Mouse (Mus musculus): Measurements from ENCODE around the gene Zfp128. TPM values are rescaled to one million over a fixed set of nuclear protein-coding genes. Genes with fewer than 3 reads are reported as not detected.

Zfp128 gene
- polyA plus RNA-seq (2012; rRNA removed; ENCODE audit: low replicate concordance), result 1.4 and 2.6 TPM in 2 replicates

GRCm38 (mm10) chr7:12880911-12881660 is at the start of gene Zfp128:
Gene Zfp128 (plus strand): TSS chr7:12881177.

GRCm38 (mm10) chr7:12834162-12835120 is 46.5 kb upstream of the Zfp128 start, which contains the start of gene Zfp110:
Gene Zfp110 (plus strand): TSS chr7:12834761.

GRCm38 (mm10) chr7:12897655-12898410 is 16.9 kb downstream of the Zfp128 start, which contains the start of gene Zscan22:
Gene Zscan22 (plus strand): TSS chr7:12897815.

DNA sequence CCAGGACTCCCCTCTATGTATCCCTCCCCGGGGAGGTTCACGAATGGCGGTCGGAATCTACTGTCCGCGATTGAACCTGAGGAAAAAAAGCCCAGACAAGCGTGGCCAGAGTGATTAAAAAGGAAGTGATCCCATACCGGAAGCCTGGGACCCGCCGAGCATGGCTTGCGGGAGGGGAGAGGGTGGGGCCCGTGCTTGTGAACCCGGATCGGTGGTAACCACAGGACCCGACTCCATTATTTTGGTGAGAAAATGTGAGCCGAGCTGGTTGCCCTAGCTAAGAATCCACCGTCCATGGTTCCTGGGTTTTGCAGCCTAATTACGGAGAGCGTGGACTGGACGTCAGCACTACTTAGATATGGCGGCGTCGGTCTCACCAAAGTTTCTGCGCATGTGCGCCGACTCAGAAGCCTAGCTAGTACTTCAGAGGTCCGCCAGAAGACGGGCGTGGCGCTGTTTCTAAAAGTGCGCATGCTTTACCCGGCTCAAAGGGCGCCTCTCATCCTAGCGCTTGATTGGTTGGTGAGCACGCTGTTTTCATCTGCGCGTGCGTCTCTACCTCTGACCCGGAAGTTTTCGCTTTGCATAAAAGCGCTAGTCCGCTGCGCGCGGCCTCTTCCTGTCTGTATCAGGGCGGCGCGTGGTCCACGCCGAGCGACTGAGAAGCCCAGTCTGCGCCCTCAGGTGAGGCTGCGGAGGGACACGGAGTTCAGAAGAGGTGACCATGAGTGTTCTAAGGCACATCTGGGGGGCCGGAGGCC is 40.9 kb downstream of the Zfp128 start, which contains the start of gene Rps5:
Gene Rps5 (plus strand): TSS at position 586 of the 761 bp plus-strand sequence.

GRCm38 (mm10) chr7:12927191-12927680 is 46.3 kb downstream of the Zfp128 start, which contains the start of gene Rnf225:
Gene Rnf225 (plus strand): TSS chr7:12927416.

Other genes starting within 250 kb of the Zfp128 start
- not detected in 2 replicates for gene Vmn2r54, start 240.9 kb upstream of the Zfp128 start, polyA plus RNA-seq (2012; rRNA removed; ENCODE audit: low replicate concordance)
- gene Vmn2r55, start 196.2 kb upstream of the Zfp128 start, polyA plus RNA-seq (2012; rRNA removed; ENCODE audit: low replicate concordance), result not detected in 2 replicates
- gene Vmn2r56, start 146.2 kb upstream of the Zfp128 start, polyA plus RNA-seq (2012; rRNA removed; ENCODE audit: low replicate concordance), result not detected in 2 replicates
- 1.1 and 5.5 TPM in 2 replicates for gene Zscan18, start 77.5 kb upstream of the Zfp128 start, polyA plus RNA-seq (2012; rRNA removed; ENCODE audit: low replicate concordance)
- gene Zfp329, start 62.3 kb upstream of the Zfp128 start, polyA plus RNA-seq (2012; rRNA removed; ENCODE audit: low replicate concordance), result 2.1 and 3.4 TPM in 2 replicates
- gene Zfp110, start 46.4 kb upstream of the Zfp128 start, polyA plus RNA-seq (2012; rRNA removed; ENCODE audit: low replicate concordance), result 12.8 and 17.1 TPM in 2 replicates
- 6.9 and 16.2 TPM in 2 replicates for gene Zscan22, start 16.6 kb downstream of the Zfp128 start, polyA plus RNA-seq (2012; rRNA removed; ENCODE audit: low replicate concordance)
- 1,231 and 3,702 TPM in 2 replicates for gene Rps5, start 41.1 kb downstream of the Zfp128 start, polyA plus RNA-seq (2012; rRNA removed; ENCODE audit: low replicate concordance)
- 0.26 and 0.54 TPM in 2 replicates for gene Rnf225, start 46.2 kb downstream of the Zfp128 start, polyA plus RNA-seq (2012; rRNA removed; ENCODE audit: low replicate concordance)
- 5.6 and 11.9 TPM in 2 replicates for gene Zfp324, start 84.7 kb downstream of the Zfp128 start, polyA plus RNA-seq (2012; rRNA removed; ENCODE audit: low replicate concordance)
- 5.9 and 11.7 TPM in 2 replicates for gene Zfp446, start 96.7 kb downstream of the Zfp128 start, polyA plus RNA-seq (2012; rRNA removed; ENCODE audit: low replicate concordance)
- gene Slc27a5, start 117.0 kb downstream of the Zfp128 start, polyA plus RNA-seq (2012; rRNA removed; ENCODE audit: low replicate concordance), result 0.32 and 0.63 TPM in 2 replicates
- gene Trim28, start 117.9 kb downstream of the Zfp128 start, polyA plus RNA-seq (2012; rRNA removed; ENCODE audit: low replicate concordance), result 168 and 437 TPM in 2 replicates
- 12.3 and 22.9 TPM in 2 replicates for gene Zbtb45, start 128.9 kb downstream of the Zfp128 start, polyA plus RNA-seq (2012; rRNA removed; ENCODE audit: low replicate concordance)
- gene Chmp2a, start 153.6 kb downstream of the Zfp128 start, polyA plus RNA-seq (2012; rRNA removed; ENCODE audit: low replicate concordance), result 100 and 104 TPM in 2 replicates
- gene Ube2m, start 157.1 kb downstream of the Zfp128 start, polyA plus RNA-seq (2012; rRNA removed; ENCODE audit: low replicate concordance), result 232 and 241 TPM in 2 replicates
- 0.92 and 2.7 TPM in 2 replicates for gene Mzf1, start 173.6 kb downstream of the Zfp128 start, polyA plus RNA-seq (2012; rRNA removed; ENCODE audit: low replicate concordance)
- not detected in 2 replicates for gene Vmn1r85, start 214.0 kb downstream of the Zfp128 start, polyA plus RNA-seq (2012; rRNA removed; ENCODE audit: low replicate concordance)
- gene Vmn1r86, start 238.7 kb downstream of the Zfp128 start, polyA plus RNA-seq (2012; rRNA removed; ENCODE audit: low replicate concordance), result not detected in 2 replicates

Data from subcutaneous adipose tissue, adult 2 months (tissue).